10 mouse cellular contexts compared by ENCODE assay signal in the genomic region with DNA sequence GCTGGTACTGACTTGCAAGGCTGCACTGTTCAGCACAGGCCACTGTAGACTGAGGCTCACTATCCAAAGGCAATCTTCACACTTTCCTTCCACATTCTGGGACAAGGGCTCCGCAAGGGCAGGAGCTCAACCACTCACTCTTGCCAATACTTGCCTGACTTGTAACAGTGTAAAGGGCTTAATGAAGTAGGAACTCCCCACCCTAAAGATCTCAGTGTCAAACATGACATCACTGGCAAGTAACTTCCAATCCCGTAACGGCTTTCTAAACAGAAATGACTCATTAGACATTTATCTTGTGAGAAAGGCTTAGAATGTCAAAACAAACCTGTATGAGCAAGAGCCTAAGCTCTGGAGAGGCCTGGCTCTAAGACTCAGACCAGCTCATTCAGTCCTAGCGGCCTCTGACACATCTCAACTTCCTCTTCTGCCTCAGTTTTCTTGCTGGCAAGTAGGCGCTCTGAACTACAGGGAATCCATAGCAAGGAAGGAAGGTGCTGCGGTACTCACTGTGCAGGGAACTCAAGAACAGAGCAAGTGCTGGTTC. TPM values are rescaled to one million over a fixed set of nuclear protein-coding genes. Genes with fewer than 3 reads are reported as not detected.
A peak's percentile ranks its signal among the peaks of the same experiment; 100 is the strongest.
DNase-seq lines count a peak whose midpoint lies in the region; ATAC-seq and TF ChIP-seq lines count a peak whose summit lies in the region.
"Had no signal": no experiment of that assay in that cellular context is flagged by ENCODE, and none has a peak within 500 bp of the region (broad histone marks: within the 10 kb centered on the region; RNA-seq: fewer than 3 reads in every experiment).

No protein-coding gene starts in this region.

- peaks cover 19 to 41% of the 10 kb centered on the region in 2 experiments for H3K4me1 ChIP-seq in liver, embryonic 14.5 days (replicated peaks; ENCODE audit: control insufficient read depth in 2 of 2, insufficient read depth in 2 of 2, low read length in 1 of 2)
- no peaks in the 10 kb centered on the region for H3K4me1 ChIP-seq in hindbrain, postnatal 0 days (ENCODE audit: insufficient read depth, low read length)

- no peaks in the 10 kb centered on the region for H3K27me3 ChIP-seq in liver, embryonic 14.5 days (ENCODE audit: control insufficient read depth, insufficient read depth, low read length)
- no peaks in the 10 kb centered on the region for H3K27me3 ChIP-seq in hindbrain, postnatal 0 days (ENCODE audit: insufficient read depth, low read length)

- TF ChIP-seq EP300 in liver, embryonic 14.5 days (IDR thresholded peaks at IDR 0.05; ENCODE audit: low read depth), result no peak

- peak; percentile 44 for DNase-seq in urinary bladder, postnatal 14 days (ENCODE audit: low spot score)
- DNase-seq in urinary bladder, postnatal 25 days (ENCODE audit: low spot score), result no peak
- peak in 1 of 3 experiments; percentile 46 for DNase-seq in liver, embryonic 14.5 days (ENCODE audit: low read depth in 3 of 3, low spot score in 3 of 3)
- no peak for DNase-seq in T-cell, adult 2 months (ENCODE audit: low spot score)
- no peak for DNase-seq in hindbrain, postnatal 0 days (ENCODE audit: low spot score)
- DNase-seq in left cerebral cortex, postnatal 14 days (ENCODE audit: low spot score in 2 of 2), result no peak
- DNase-seq: cerebellum, adult 11 months; thymus, adult 18-20 months had no signal

- H3K27ac ChIP-seq in liver, embryonic 14.5 days, result peak overlapping the region; percentile 11; the same call in 1 of the 2 replicates
- H3K27ac ChIP-seq in hindbrain, postnatal 0 days, result no peak overlapping the region

- no peak overlapping the region for H3K9ac ChIP-seq in liver, embryonic 14.5 days (replicated peaks)
- no peak overlapping the region for H3K9ac ChIP-seq in hindbrain, postnatal 0 days (replicated peaks; ENCODE audit: low read length)

- no peaks in the 10 kb centered on the region for H3K9me3 ChIP-seq in liver, embryonic 14.5 days (ENCODE audit: control insufficient read depth, low read length)
- no peaks in the 10 kb centered on the region for H3K9me3 ChIP-seq in hindbrain, postnatal 0 days (ENCODE audit: low read length)

- TF ChIP-seq CTCF in liver, embryonic 14.5 days (IDR thresholded peaks at IDR 0.05; ENCODE audit: low read depth), result no peak
- TF ChIP-seq CTCF in hindbrain, postnatal 0 days (IDR thresholded peaks at IDR 0.05; ENCODE audit: low read depth), result no peak

- no peak overlapping the region for H3K4me2 ChIP-seq in liver, embryonic 14.5 days (ENCODE audit: low read depth)
- H3K4me2 ChIP-seq in hindbrain, postnatal 0 days (ENCODE audit: low read depth, low read length), result no peak overlapping the region

- peak; percentile 50 for ATAC-seq in common myeloid progenitor, adult 5-6 weeks (replicated peaks; ENCODE audit: low read depth, poor library complexity, severe bottlenecking)
- no peak for ATAC-seq in liver, embryonic 14.5 days (ENCODE audit: insufficient read depth)
- ATAC-seq in hindbrain, postnatal 0 days, result no peak
- ATAC-seq: hindbrain, embryonic 16.5 days had no signal

- no peak overlapping the region for H3K4me3 ChIP-seq in liver, embryonic 14.5 days (ENCODE audit: insufficient read depth in 1 of 2, low read depth in 2 of 2, low read length in 2 of 2)
- H3K4me3 ChIP-seq in hindbrain, postnatal 0 days (ENCODE audit: low read length), result no peak overlapping the region

- WGBS in liver, embryonic 14.5 days (ENCODE audit: insufficient replicate concordance), result 48% methylated on average over 6 of the region's 6 CpGs
- WGBS in hindbrain, postnatal 0 days, result 86% methylated on average over 6 of the region's 6 CpGs

- H3K36me3 ChIP-seq in liver, embryonic 14.5 days (replicated peaks; ENCODE audit: control insufficient read depth, insufficient read depth, low read depth), result peaks cover 47% of the 10 kb centered on the region
- peaks cover 28% of the 10 kb centered on the region for H3K36me3 ChIP-seq in hindbrain, postnatal 0 days (ENCODE audit: insufficient read depth, low read length)

- intact Hi-C loops in left cerebral cortex, postnatal 14 days (cut with DNase I), result no loop called here

RNA-seq across cellular contexts. Expression of gene Rac1, which starts 9.7 kb away (rescaled TPM):
- total RNA-seq in common myeloid progenitor, adult 5-6 weeks (2017), result 113 and 129 TPM in 2 replicates
- 53.9 and 115 TPM in 2 replicates for polyA plus RNA-seq in liver, embryonic 14.5 days (2012; rRNA removed)
- polyA plus RNA-seq in liver, embryonic 14.5 days (2014; fragmentation: Nextera tagmentation; extraction: Ambion mirVana), result 146 and 161 TPM in 2 replicates
- total RNA-seq in hindbrain, postnatal 0 days (2014; rRNA removed), result 143 and 148 TPM in 2 replicates
- polyA plus RNA-seq in hindbrain, postnatal 0 days (2015; fragmentation: Nextera tagmentation; extraction: Ambion mirVana), result 412 and 436 TPM in 2 replicates
- total RNA-seq in left cerebral cortex, postnatal 14 days (2021), result 100 to 1,000 TPM; 403 TPM

RNA-seq across cellular contexts. Expression of gene Daglb, which starts 53.7 kb away (rescaled TPM):
- 6.8 and 7.4 TPM in 2 replicates for total RNA-seq in common myeloid progenitor, adult 5-6 weeks (2017)
- polyA plus RNA-seq in liver, embryonic 14.5 days (2012; rRNA removed), result 4.9 TPM in 2 replicates
- 4.5 and 5.4 TPM in 2 replicates for polyA plus RNA-seq in liver, embryonic 14.5 days (2014; fragmentation: Nextera tagmentation; extraction: Ambion mirVana)
- total RNA-seq in hindbrain, postnatal 0 days (2014; rRNA removed), result 30.1 and 30.5 TPM in 2 replicates
- 19.3 and 20.3 TPM in 2 replicates for polyA plus RNA-seq in hindbrain, postnatal 0 days (2015; fragmentation: Nextera tagmentation; extraction: Ambion mirVana)
- total RNA-seq in left cerebral cortex, postnatal 14 days (2021), result 10 to 100 TPM; 24.8 to 25.7 TPM
